Mouse (Mus musculus) mouse embryonic stem cell (cell line): ENCODE measurements around the gene Adipoq.

Experiments used
- in situ Hi-C, 2 experiments: fragments of 300-500 bp; cut with MboI; formaldehyde crosslinking; loops; 1 replicate in 1 of 2; 3 replicates in 1 of 2; pipeline ENCODE4 v1.14.3; 2019 to 2020; ENCODE audit warnings: low sequenced_read_pairs in 2 of 2, low pct_unique_long_range_greater_than_20kb in 1 of 2, mixed read lengths in 1 of 2; ENCODE audit not compliant: unreplicated experiment in 1 of 2

The Adipoq gene

DNA sequence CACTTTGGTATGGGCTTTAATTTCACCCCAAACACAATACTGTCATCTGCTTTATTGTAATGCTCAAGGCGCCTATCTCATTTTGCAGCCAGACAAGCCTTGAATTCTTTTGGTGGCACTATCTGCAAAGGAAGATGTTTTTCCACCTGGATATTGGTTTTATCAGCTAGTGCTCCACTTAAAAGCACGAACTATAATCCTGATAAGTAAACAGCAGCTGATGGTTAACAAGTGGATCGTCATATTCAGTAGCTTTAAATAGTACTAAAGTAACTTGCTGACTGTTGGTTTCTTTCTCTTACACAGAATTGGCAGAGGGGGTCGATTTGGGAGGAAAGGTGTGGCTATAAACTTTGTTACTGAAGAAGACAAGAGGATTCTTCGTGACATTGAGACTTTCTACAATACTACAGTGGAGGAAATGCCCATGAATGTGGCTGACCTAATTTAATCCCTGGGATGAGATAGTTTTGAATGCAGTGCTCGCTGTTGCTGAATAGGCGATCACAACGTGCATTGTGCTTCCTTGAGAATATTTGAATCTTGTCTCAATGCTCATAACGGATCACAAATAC, 33.4 kb upstream of the Adipoq start:
- in situ Hi-C loops = loop anchor here (25.0 kb wide), 3 partner anchors 701 to 1924 kb away; no protein-coding TSS in a partner anchor

DNA sequence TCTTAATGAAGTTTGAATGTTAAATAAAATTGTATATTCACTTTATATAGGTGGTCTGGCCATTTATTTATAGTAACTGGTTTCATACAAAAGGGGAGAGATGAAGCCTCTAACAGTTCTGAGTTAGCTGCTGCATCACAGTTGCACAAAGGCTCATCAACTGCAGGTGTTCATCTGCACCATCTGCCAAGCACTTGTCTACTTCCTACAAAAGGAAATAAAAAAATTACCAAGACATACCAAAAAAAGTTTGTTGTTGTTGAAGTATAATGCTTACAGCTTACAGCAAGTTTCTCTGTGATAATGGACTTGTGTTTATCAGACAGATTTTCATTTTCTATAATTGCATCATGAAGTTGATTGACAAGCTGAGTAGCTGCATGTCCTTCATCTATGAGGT, 32.4 kb upstream of the Adipoq start:
- in situ Hi-C loops = loop anchor here (25.0 kb wide), 3 partner anchors 702 to 1923 kb away; no protein-coding TSS in a partner anchor

DNA sequence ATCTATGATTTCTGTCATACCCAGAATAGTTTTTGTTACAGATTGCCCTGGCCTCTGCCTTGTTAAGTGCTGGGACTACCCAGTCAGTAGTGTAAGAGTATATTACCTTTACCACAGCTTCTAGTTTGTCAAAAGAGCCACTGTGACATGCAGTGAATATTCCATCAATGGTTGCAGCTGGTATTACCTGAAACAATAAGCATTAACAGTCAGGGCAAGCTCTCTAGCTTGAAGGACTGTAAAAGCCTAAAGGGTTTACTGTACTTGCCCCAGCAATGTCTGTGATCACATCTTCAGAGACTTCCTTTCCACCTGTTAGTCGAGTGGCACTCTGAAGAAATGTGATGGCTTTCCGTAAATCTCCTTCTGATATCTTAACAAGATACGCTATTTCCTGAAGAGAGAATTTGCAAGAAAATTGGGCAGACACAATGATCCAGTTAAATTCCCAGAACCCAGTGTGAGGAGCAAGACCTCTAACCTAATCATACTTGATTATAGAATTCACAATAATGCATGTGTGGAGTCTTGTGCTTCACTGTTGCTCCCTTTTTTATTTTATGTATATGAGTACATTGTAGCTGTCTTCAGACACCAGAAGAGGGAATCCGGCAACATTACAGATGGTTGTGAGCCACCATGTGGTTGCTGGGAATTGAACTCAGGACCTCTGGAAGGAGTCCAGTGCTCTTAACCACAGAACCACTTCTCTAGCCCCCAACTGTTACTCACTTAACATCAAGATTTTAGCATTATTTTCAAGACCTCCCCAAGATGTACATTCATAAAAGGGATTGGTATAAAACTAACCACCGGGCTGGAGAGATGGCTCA, 31.8 kb upstream of the Adipoq start:
- in situ Hi-C loops = loop anchor here (25.0 kb wide), 3 partner anchors 702 to 1923 kb away; no protein-coding TSS in a partner anchor

DNA sequence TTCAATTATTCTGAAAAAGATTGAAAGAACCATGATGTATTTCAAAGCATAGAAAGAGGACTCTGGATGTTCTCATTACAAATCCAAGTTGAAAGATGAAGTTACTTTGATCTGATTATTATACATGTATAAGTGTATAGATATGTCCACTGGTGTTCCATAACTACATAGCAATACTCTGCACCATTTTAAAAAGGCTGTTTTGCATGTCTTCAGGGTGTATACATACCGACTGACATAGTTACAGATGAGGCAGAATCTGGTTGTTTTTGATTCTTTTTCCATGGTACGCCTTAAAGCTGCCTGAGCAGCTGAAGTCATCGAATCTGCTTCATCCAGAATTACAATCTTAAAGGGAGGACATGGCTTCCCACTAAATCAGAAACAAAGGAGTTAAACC, 30.9 kb upstream of the Adipoq start:
- in situ Hi-C loops = loop anchor here (25.0 kb wide), 3 partner anchors 703 to 1922 kb away; no protein-coding TSS in a partner anchor

DNA sequence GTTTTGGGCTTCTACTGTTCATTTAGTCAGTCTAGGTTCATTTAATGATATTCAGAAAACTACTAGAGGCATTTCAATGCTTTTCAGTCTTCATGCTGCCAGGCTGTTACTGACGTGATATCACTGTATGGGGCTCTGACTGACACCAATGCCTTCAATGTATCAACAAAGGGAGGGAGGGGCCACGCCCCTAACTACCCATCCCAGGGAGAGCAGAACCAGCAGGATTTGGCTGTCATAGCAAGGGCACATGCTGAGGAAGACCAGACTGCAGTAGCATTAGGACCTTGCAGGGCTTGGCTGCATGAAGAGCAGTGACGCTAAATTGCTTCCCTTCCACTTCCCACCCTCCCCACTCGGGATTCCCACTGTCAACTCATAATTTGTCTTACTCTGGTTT, 29.2 kb upstream of the Adipoq start:
- in situ Hi-C loops = loop anchor here (25.0 kb wide), 3 partner anchors 705 to 1920 kb away; no protein-coding TSS in a partner anchor

DNA sequence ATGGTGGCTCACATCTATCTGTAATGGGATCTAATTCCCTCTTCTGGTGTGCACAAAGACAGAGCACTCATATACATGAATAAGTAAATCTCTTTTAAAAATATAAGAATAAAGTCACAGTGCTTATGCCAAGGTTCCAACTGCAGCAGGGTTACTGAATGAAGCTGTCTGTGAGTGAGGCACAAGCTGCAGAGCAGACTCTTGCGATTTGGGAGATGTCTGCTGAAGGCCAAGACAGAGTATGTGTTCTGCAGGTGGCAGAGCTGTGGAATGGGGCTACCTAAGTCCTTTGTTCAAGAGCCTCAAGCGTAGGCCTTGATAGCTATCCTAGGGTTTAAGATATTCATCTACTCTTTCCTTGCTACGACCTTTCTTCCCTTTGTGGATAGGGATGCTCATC, 23.9 kb upstream of the Adipoq start:
- in situ Hi-C loops = loop anchor here (25.0 kb wide), 3 partner anchors 710 to 1915 kb away; no protein-coding TSS in a partner anchor

DNA sequence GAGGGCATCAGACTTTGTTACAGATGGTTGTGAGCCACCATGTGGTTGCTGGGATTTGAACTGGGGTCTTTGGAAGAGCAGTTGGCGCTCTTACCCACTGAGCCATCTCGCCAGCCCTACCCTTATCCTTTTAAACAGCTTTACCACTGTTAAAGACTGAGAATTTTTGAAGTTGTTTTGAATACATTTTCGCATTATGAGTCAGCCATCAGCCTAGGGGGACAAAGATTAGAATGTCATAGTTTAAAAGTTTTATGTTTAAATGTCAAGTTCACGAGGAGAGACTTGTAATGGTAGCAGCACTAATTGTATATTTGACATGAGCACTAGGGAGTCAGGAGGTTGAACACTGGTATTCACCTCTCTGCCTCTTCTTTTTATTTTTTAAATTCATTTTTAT, 23.2 kb upstream of the Adipoq start:
- in situ Hi-C loops = loop anchor here (25.0 kb wide), 3 partner anchors 711 to 1914 kb away; no protein-coding TSS in a partner anchor

DNA sequence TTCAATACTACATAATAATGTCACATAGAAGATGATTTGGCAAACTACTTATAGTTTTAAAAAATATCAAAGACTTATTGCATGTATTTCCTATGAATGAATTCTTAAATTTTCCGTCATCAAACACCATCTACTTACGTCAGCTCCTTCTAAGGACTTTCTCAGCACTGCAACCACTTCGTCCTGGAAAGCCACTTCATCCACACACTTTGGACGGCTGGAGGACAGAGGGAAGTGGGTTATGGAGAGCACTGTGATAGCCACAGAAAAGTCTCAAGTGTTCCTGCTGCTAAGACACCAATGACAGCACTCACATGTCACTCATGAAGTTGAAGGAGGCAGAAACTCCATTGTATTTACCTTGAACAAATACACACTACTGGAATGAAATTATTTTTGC, 21.9 kb upstream of the Adipoq start:
- in situ Hi-C loops = loop anchor here (25.0 kb wide), 3 partner anchors 712 to 1913 kb away; no protein-coding TSS in a partner anchor

DNA sequence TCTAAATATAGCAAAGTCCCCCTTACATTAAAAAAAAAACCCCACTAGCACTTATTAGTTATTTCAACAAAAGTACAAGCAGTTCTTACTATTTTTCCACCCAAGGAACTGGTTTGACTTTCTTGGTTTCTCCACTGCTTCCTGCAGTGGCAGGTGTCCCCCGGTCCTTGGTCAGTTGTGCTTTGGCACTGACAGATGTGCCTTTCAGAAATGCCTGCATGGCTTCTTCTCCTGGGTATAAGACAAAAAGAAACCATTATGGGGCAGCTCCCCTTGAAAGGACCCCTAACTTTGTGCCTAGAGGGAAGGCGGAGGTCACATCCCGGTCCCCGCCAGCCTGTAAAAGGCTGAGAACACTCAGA, 19.0 kb upstream of the Adipoq start:
- in situ Hi-C loops = no loop called here

DNA sequence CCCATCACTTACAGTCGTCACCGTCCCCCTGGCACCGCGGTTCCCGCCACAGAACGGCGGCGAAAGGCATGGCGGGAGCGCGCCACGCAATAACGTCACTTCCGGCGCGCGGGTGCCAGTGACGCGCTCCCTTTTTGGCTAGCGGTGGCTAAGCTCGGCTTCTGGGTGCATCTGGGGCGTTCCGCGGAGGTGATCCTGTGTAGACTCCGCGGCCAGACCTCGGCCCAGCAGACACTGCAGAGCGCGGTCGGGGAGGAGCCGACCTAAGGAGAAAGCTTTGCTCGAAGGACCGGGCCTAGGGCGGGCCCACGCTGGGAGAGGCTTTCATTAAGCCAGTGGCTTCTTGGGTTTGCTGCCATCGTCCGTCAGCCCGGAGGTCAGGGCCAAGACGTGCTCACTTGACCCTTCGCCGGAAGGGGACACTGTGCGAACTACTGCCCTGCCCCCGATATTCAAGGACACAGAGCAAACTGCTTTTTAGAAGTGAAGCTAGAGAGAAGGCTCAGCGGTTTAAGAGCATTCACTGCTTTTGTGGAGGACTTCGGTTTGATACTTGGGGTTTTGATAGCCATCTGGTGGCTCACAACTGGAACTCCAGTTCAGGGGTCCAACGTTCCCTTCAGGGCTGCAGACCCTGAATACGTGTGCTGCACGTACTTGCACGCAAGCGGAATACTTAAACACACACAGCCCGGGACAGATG, 18.5 kb upstream of the Adipoq start, which contains the start of gene Rfc4:
Rfc4 (minus strand) TSS at position 65 of the 703 bp plus-strand sequence.
- in situ Hi-C loops = no loop called here

DNA sequence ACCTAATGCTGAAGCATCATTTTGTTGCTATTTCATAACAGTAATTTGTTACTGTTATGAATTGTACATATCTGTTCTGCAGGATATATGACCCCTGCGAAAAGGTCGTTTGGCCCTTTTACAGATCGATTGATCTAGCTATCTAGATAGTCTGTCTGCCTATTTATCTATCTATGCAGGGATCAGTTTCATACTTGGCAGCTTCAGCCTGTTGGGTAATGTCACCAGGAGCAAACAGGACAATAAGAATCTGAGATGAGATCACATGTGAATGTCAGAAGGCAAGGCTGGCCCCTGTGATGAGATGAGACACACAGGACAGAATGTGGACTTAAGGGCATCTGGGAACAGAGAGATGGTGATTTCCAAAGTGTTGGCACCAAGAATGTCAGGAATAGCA, 16.0 kb upstream of the Adipoq start:
- in situ Hi-C loops = loop anchor here in 1 of 2 experiments (5.0 kb wide), 1 partner anchor 43 kb away; no protein-coding TSS in a partner anchor

DNA sequence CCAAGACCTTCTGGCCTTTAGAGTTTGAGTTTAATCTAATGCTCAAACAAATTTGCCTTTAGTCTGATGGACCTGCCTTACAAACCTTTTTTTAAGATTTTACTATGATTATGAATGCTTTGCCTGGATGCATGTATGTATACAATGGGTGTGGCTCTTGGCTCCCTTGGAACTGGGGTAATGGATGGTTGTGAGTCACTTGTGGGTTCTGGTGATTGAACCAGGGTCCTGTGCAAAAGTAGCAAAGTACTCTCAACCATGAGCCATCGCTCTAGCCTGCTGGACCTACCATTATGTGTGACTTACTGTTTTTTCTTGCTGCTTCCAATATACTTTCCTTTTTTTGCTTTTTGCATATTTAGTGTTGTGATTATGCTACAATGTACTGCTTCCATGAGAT, 14.0 kb upstream of the Adipoq start:
- in situ Hi-C loops = loop anchor here in 1 of 2 experiments (5.0 kb wide), 1 partner anchor 45 kb away; no protein-coding TSS in a partner anchor

DNA sequence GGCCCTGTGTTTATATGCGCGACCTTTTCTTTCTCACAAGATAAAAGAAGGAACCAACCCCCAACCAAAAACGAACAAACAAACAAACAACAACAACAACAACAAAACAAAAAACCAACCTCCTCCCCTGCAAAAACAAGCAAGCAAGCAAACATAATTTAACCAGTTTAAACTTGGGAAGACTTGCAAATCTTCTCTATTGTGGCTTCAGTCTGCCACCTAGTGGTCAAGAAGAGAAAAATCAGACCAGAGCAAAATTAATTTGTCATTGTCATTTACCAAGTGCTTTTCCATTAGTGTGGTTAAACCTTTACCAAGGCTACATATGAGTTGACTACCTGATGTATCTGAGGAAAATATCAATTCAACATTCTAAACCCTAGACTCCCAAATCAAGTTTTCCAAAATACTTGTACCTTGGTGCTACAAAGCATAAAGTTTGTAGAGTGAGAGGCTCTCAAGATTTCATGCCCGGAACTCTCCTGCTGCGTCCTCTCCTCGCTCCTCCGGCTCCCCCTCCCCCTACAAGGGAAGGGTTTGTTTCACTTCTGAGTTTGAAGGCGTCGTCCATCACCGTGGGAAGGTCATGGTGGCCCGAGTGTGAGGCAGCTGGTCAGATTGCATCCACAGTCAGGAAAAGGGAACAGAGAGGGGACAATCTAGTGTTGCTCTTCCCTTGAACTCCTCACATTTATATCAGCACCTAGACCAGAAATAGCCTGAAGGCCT, 10.8 kb upstream of the Adipoq start:
- in situ Hi-C loops = no loop called here

DNA sequence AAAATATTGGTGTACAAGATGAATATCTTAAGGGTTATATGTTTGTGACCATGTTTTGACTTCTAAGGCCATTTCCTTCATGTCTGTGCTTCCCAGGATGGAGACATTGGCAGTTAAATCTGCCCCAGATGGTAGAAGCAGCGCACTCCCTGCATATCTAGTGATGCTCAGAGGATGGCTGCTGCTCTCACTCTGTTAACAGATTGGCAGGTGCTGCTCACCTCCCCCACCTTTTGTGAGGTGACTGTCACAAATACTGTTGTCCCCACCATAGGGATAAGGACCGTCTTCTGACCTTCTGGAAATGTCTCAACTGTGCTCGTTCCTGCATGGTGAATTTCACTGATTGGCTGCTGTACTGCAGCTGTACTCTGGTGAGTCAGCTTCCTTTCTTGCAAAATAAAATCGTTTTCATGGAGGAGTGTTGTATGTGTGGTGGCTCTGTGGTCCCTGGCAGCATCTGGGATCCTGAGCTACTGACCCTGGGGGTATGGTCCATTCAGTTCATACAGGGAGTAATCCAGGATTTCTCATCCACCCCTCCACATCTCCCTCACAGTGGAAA, 9.8 kb upstream of the Adipoq start:
- in situ Hi-C loops = no loop called here

DNA sequence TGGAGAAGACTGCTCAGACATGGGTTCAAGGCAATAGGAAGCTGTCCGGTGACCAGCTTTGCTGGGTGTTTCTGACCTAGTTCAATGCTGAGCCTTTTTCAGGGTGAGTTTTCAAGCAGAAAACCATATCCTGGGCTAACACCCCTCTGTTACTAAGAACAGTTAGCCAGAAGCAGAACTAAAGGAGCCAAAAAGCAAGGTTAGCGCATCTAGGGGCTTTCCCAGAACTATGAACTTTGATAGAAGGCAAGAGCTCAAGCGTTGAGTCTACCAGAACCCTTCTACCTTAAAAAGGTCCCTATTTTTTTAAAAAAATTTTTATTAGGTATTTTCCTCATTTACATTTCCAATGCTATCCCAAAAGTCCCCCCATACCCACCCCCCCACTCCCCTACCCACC, 5.4 kb upstream of the Adipoq start:
- in situ Hi-C loops = no loop called here

DNA sequence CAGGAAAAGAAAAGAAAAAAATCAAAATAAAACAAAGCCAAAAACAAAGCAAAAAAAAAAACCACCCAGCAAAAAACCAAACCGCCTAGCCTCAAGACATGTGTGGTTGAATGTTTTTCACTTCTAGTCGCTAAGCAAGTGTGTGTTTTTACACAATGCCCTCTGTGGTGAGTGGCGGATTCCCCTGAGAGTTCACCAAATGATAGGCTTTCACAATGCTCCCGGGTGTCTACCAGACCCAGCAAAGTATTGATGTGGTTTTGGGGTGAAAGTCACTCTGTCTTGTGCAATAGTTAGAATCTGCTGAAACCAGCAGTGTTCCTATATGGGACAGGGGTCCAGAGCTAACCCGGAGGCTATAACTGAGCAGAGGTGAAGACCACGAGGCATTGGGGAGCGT, 2.0 kb upstream of the Adipoq start:
- in situ Hi-C loops = no loop called here

DNA sequence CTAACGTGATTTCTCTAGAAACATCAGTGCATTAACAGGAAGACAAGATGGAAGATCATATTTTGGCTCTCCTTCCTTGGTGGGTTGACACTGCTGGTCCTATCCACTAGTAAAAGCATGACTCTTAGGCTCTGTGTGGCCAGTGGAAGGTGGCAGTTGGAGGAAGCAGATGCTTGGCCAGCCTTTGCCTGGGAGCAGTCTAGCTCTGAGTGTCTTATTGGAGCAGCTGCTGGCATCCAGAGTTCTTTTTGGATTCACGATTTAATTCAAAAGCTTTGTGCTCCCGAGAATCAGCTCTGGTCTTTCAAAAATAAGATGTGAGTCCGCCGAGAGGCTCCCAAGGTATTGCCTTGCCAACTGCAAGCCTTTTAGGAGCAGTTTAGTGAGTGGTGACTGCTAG, 1.1 kb upstream of the Adipoq start:
- in situ Hi-C loops = no loop called here

DNA sequence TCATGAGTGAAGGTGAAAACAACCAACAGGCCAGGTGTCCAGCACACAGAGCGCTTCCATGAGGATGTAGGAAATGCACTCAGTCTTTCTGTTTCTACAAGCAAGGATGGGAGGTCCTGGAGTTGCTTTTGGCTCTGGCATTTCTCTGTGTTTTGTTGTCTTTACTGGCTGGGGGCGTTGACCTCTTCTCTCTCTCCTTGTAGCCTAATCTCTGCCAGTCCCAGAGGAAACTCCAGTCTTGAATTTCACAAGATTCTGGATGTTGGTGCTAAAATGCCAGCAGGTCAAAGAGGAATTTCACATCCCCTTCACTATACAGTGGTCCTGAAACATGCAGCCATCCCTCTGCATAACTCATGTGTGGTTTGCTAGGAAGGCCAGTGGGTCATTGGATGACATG, 2.6 kb downstream of the Adipoq start:
- in situ Hi-C loops = no loop called here
